Mouse (Mus musculus) limb, embryonic 11.5 days (tissue): Measurements from ENCODE around the gene 1810024B03Rik. TPM values are rescaled to one million over a fixed set of nuclear protein-coding genes. Genes with fewer than 3 reads are reported as not detected.

ENCODE experiments used
- ATAC-seq: fragments of 200-750 bp; cut with Nextera tagmentation; 2 replicates; pipeline ENCODE4 v1.8.0; 2017; ENCODE audit warnings: low read depth; ENCODE audit not compliant: insufficient number of reproducible peaks, low FRiP score, low TSS enrichment
- DNase-seq: peaks from one replicate; pipeline ENCODE4 v3.0.0-alpha.2; 2015; ENCODE audit warnings: low spot score
- H3K27ac ChIP-seq: fragments of 300-500 bp; sonication (generic); replicated peaks from 2 replicates; pipeline ENCODE4 v1.5.1; 2014; ENCODE audit warnings: low read depth, mild to moderate bottlenecking, low read length
- H3K27me3 ChIP-seq: fragments of 300-500 bp; sonication (generic); 2 replicates; pipeline ENCODE4 v1.6.1; 2014; ENCODE audit warnings: mild to moderate bottlenecking, low read length, mixed read lengths; ENCODE audit not compliant: control insufficient read depth, insufficient read depth
- H3K36me3 ChIP-seq: fragments of 300-500 bp; sonication (generic); 2 replicates; pipeline ENCODE4 v1.6.1; 2014; ENCODE audit warnings: mild to moderate bottlenecking, low read length, moderate library complexity, mixed read lengths; ENCODE audit not compliant: control insufficient read depth, insufficient read depth
- H3K4me1 ChIP-seq: fragments of 300-500 bp; sonication (generic); 2 replicates; pipeline ENCODE4 v1.6.1; 2014; ENCODE audit warnings: low read length, mixed read lengths; ENCODE audit not compliant: control insufficient read depth, insufficient read depth
- H3K4me2 ChIP-seq: fragments of 300-500 bp; sonication (generic); 2 replicates; pipeline ENCODE4 v1.6.1; 2014; ENCODE audit warnings: low read depth, mild to moderate bottlenecking, moderate library complexity; ENCODE audit not compliant: severe bottlenecking
- H3K4me3 ChIP-seq: fragments of 300-500 bp; sonication (generic); 2 replicates; pipeline ENCODE4 v1.5.1; 2014; ENCODE audit warnings: low read depth, low read length
- H3K9ac ChIP-seq: fragments of 300-500 bp; sonication (generic); 2 replicates; pipeline ENCODE4 v1.6.1; 2014; ENCODE audit warnings: mild to moderate bottlenecking, low read length
- H3K9me3 ChIP-seq: fragments of 300-500 bp; sonication (generic); 2 replicates; pipeline ENCODE4 v1.6.1; 2016; ENCODE audit warnings: low read length; ENCODE audit not compliant: control insufficient read depth
- WGBS: fragments of 180-500 bp; shearing (Covaris S2); extraction: QIAGEN DNeasy Blood & Tissue Kit; methylation state at CpG from one replicate; pipeline ENCODE4 v1.1.7; 2014; 5-methylcytosine and 5-hydroxymethylcytosine counted together
- polyA plus RNA-seq: library from polyadenylated mRNA; unstranded; fragments of >200 nt; fragmentation: Nextera tagmentation; extraction: Ambion mirVana; gene quantifications from 2 replicates; pipeline ENCODE4 v1.2.1, GENCODE M21; 2014

Gene 1810024B03Rik
- polyA plus RNA-seq, 1 experiment from 2014 or later: 2.1 TPM

DNA sequence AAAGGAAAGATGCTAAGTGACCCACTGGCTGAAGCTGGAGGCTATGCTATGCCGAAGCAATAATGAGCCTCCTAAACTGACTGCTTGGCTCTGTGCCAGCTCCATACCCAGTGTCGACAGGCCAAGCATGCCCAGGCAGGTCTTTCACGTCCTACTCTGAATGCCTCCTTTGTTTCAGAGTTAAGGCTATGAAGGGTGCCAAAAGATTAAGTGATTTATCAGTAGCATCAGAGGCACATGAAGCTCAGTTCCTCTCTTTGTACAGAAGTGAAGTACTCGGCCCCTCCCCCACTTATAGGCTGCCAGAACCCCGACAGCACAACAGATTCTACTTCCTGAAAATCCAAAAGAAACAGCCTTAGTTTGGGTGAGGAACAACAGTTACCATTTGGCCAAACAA, 71.1 kb downstream of the 1810024B03Rik start:
- Histone ChIP-seq H3K27ac (0 out of 2 replicates have a peak overlapping the region, but pooled peaks have one; percentile 5), H3K36me3 (peaks cover 6% of the 10 kb centered on the region; the same call in 1 of the 2 replicates), H3K27me3 (no peaks in the 10 kb centered on the region), H3K4me1 (peaks cover 9% of the 10 kb centered on the region), H3K9me3 (no peaks in the 10 kb centered on the region), H3K9ac (no peak overlapping the region), H3K4me2 (no peak overlapping the region), H3K4me3 (no peak overlapping the region)
- peak; percentile 79 for DNase-seq
- ATAC-seq: peak; percentile 35
- WGBS: 22% methylated on average over 5 of the region's 5 CpGs

Other genes with a start within 250 kb of the 1810024B03Rik start
- gene Ap4e1, start 199.6 kb downstream of the 1810024B03Rik start, polyA plus RNA-seq: 7.6 and 9.6 TPM in 2 replicates
- gene Blvra, start 137.6 kb downstream of the 1810024B03Rik start, polyA plus RNA-seq: 33.3 and 33.6 TPM in 2 replicates
- 130 and 144 TPM in 2 replicates for gene Ncaph, start 74.3 kb downstream of the 1810024B03Rik start, polyA plus RNA-seq
- gene Itpripl1, start 64.8 kb downstream of the 1810024B03Rik start, polyA plus RNA-seq: 17.5 and 19.6 TPM in 2 replicates
- 100 and 120 TPM in 2 replicates for gene Snrnp200, start 106 bp upstream of the 1810024B03Rik start, polyA plus RNA-seq
- 61.2 and 62.8 TPM in 2 replicates for gene Ciao1, start 39.5 kb upstream of the 1810024B03Rik start, polyA plus RNA-seq
- gene Tmem127, start 39.6 kb upstream of the 1810024B03Rik start, polyA plus RNA-seq: 17.0 and 20.8 TPM in 2 replicates
- 77.8 and 83.2 TPM in 2 replicates for gene Stard7, start 61.9 kb upstream of the 1810024B03Rik start, polyA plus RNA-seq
- gene Dusp2, start 127.9 kb upstream of the 1810024B03Rik start, polyA plus RNA-seq: 5.8 and 6.5 TPM in 2 replicates
- gene Astl, start 130.4 kb upstream of the 1810024B03Rik start, polyA plus RNA-seq: not detected in 2 replicates
- 2.2 and 2.6 TPM in 2 replicates for gene Adra2b, start 154.9 kb upstream of the 1810024B03Rik start, polyA plus RNA-seq
- gene Gpat2, start 216.9 kb upstream of the 1810024B03Rik start, polyA plus RNA-seq: 0.09 TPM in 1 of 2 replicates, not detected in the other
- 20.7 and 28.3 TPM in 2 replicates for gene Fahd2a, start 236.3 kb upstream of the 1810024B03Rik start, polyA plus RNA-seq